Mouse (Mus musculus): ENCODE data around the gene Ankrd63. TPM values are rescaled to one million over a fixed set of nuclear protein-coding genes. Genes with fewer than 3 reads are reported as not detected.

Ankrd63 gene
- under 1 TPM in 1 of 2 experiments, not detected in 1; 0.06 TPM for total RNA-seq (2021)
- long read RNA-seq, experiment 1 = 0 reads
- long read RNA-seq, experiment 2 = 0 reads

DNA sequence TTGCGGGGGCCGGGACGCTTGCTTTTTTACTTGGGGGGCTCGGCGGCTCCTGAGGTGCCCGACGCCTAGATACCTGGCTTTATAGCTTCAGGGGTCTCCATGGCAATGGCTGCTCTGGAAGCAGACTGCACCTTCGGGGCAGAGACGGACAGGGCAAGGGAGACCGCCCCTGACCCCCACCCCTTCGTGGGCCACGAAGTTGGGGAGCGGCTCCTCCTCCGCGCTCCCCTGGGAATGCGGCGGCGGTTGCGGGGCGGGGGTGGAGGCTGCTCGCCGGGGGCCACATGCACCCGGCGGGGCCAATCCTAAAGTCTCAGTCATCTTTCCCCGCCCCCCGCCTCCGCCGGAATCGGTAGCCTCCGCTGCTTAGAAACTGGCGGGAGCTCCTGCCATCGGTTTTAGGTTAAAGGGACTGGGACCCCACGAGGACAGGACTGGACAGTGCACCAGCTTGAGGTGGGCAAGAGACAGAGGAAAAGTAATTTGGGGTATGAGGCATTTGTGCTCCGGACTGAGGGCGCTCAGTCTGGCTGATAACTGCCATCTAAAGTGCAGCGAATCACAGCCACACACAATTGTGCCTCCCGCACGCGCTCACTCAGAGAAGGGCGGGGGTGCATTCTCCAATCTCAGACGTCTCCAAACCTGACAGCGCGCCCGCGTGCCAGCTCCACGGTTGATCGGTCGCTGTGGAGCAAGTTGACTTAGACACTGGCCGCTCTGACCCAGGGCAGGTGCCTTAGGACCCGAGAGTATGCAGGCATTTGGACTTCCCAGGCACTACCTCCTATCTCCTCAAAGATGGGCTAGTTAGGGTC, at the start of gene Ankrd63:
Gene Ankrd63 (minus strand): TSS at position 51 of the 818 bp plus-strand sequence.
- H3K4me3 ChIP-seq = peak within 1 kb of the TSS; percentile 78
- no peak within 1 kb of the TSS for H3K27ac ChIP-seq
- no peak for DNase-seq
- intact Hi-C loops (cut with DNase I) = loop anchor here (1.0 kb wide), 1 partner anchor 179 kb away; no protein-coding TSS in a partner anchor
- TF ChIP-seq CTCF (IDR thresholded peaks at IDR 0.05) = no peak

DNA sequence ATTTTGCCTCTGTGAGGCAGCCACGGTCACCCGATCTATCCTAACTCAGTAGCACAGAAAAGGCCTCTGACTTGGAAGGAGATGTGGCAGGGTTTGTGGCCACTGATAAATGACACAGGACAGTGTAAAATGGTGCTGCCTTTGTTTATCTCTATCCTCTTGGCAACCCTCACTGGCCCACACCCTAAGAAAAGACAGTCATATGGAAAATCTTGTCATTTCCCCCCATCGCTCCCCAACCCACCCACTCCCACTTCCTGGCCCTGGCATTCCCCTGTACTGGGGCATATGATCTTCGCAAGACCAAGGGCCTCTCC, 49.0 kb upstream of the Ankrd63 start:
- H3K27ac ChIP-seq = no peak overlapping the region
- no peak for DNase-seq

DNA sequence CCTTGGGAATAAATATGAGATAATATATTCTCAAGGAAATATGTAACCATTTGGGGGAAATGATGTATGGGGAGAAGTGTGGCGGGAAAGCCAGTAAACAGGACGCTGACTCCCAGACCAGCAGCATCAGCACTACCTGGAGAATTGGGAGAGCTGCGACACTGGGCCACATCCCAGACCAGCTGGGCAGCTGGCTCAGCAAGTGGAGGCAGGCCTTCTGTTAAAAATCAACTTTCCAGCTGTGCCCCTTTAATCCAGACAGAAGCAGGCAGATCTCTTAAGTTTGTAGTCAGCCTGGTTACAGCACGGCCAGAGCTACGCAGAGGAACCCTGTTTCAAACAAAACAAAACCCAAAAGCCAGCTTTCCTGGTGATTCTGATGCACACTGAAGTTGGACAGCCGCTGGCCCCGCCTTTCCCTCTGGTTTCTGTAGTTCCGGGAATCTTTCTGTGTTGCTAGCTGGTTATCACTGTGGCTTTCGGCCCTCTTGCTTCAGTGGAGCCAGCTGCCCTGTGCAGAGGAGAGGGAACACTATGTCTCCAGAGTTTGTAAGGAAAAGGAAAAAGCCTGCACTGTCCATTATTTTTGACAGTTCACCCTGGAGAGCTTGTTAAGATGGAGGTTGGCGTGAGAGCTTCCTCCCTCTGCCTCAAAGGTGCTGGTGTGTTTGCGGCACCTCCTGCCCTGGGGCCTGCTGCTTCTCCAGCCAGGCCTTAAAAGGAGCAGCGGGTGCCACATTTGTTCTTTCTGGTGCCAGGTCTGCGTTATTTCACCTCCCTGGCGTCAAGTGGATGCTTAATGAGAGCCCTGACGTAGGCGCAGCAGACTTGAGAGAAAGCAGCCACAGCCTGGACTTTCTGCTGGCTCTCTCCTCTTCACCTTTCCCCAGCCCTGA, 48.4 kb upstream of the Ankrd63 start:
- Histone ChIP-seq H3K27ac (no peak overlapping the region), H3K4me3 (no peak overlapping the region)
- no peak for TF ChIP-seq CTCF (IDR thresholded peaks at IDR 0.05)
- intact Hi-C loops (cut with DNase I) = no loop called here
- no peak for DNase-seq

More for the DNA sequence above, 49.0 kb upstream of the Ankrd63 start:
- TF ChIP-seq CTCF (IDR thresholded peaks at IDR 0.05) = no peak
- H3K4me3 ChIP-seq = no peak overlapping the region
- intact Hi-C loops (cut with DNase I) = no loop called here

DNA sequence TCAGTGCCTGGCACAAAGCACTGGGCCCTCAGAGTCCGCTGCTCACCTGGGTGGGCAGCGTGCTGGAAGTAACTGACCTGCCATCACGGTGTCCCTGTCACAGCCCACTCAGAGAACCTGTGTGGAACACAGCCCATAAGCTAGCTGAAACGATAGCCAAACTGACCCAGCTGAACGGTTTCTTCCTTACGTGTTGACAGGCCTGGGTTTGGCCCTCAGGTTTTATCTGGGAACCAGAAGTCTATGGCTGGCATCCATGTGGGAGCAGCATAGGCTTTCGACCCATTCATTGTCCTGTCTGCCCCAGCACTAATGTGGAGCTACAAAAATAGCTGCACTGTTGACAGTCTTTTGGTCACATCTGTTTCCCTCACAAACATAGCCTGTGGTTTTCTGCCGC, 46.7 kb upstream of the Ankrd63 start:
- no peak for DNase-seq
- no peak overlapping the region for H3K4me3 ChIP-seq

DNA sequence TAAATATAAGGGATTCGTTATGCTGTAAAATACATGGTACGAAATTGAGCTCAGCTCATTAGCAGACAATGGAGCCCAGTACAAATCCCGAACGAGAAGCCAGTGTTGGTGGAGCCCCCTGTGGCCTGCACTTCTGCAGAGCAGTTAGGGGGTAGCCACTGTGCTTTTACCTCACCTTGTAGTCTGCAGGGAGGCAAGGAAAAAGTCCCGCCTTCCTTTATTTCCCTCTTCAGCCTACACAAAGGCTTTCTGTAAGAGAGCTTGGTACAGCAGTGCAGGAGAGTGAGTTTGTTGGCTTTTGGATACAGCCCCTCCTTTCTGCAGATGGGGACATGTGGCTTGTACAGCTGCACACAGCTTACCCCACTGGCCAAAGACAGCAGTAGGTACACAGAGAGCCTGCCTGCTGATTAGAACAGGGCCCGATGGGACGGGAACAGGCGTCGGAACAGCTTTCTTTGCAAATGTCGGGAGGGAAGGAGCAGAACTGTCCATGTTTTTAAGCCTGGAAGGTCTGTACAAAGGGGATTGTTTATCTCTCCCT, 45.6 kb upstream of the Ankrd63 start:
- TF ChIP-seq CTCF (IDR thresholded peaks at IDR 0.05) = no peak
- Histone ChIP-seq H3K27ac (no peak overlapping the region), H3K4me3 (no peak overlapping the region)
- DNase-seq = no peak
- intact Hi-C loops (cut with DNase I) = loop anchor here (10.0 kb wide), 2 partner anchors 205 to 435 kb away; partner anchors contain the start of gene Bmf

More for the DNA sequence above, 46.7 kb upstream of the Ankrd63 start:
- intact Hi-C loops (cut with DNase I) = no loop called here
- H3K27ac ChIP-seq = no peak overlapping the region
- no peak for TF ChIP-seq CTCF (IDR thresholded peaks at IDR 0.05)

DNA sequence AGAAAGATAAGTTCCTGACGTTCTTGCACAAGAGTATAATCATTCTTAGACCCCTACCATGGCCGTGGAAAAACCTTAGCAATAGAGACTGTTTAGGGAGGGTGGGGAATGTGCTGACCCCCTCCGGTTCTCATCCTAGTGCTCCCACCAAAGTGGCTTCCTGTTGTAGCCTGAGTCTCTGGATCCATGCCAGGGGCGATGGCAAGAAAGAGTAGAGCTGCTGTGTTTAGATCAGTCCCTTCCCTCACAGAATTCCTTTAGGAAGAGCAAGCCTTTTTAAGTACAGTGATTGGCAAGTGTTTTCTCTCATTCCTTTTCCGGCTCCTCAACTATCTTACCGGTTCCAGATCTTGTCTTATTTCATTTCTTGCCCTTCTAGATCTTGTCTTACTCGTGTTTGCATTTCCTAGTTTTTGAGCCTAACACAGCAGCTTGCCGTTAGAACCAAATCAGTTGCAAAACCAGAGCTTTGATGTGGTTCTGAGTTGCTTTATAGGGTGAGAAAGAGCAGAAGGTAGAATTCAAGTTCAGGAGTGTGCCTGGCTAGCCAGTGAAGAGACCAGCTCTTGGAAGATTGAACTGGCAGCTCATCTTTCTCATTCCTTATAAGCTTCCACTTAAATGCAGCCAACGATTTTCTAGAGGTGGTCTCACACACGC, 43.7 kb upstream of the Ankrd63 start:
- peak overlapping the region; percentile 94 for H3K4me3 ChIP-seq
- no peak for TF ChIP-seq CTCF (IDR thresholded peaks at IDR 0.05)
- DNase-seq = peak; percentile 48
- intact Hi-C loops (cut with DNase I) = loop anchor here (10.0 kb wide), 2 partner anchors 203 to 437 kb away; partner anchors contain the start of gene Bmf
- H3K27ac ChIP-seq = no peak overlapping the region

DNA sequence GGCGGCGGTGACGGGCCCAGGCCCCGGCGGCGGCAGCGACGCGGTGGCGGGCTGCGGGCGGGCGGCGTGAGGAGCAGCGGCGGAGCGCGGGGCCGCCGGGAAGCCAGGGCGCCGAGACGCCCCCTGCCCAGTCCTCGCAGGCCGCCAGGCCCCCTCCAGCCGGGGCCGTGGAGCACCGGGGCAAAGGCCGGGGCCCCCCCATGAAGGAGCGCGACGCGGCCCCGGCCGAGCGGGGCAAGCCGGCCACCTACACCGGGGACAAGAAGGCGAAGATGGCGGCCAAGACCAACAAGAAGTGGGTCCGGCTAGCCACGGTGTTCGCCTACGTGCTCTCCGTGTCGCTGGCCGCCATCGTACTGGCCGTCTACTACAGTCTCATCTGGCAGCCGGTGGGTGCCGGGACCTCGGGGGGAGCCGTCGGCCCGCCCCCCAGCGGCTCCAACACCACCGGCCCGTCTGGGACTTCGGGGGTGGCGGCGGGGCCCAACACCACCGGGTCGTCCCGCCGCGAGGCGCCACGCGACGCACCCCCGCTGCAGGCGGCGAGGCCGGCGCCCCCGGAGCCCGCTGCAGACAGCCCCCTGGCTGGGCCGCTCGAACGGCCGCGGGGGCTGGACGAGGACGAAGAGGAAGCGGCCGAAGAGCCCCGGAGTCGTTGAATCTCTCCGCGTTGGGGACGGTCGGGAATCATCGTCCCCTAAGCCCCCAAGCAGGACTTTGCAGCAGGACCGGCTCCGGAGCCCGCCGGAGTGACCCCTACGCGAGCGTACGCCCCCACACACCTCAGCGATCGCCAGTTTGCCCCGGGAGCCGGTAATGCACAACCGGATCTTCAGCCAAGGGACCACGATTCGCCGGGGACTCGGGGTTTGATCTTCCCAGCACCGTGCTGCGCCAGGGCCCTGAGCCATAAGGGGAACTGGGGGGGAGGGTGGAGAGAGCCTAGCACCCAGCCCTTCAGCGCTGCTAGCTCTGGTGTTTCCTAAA, 42.4 kb upstream of the Ankrd63 start:
- intact Hi-C loops (cut with DNase I) = loop anchor here (1.0 to 10.0 kb wide), 3 partner anchors 15 to 439 kb away; partner anchors contain the start of gene Bmf
- peak; percentile 52 for DNase-seq
- TF ChIP-seq CTCF (IDR thresholded peaks at IDR 0.05) = no peak
- Histone ChIP-seq H3K27ac (peak overlapping the region; percentile 83), H3K4me3 (peak overlapping the region; percentile 94)

DNA sequence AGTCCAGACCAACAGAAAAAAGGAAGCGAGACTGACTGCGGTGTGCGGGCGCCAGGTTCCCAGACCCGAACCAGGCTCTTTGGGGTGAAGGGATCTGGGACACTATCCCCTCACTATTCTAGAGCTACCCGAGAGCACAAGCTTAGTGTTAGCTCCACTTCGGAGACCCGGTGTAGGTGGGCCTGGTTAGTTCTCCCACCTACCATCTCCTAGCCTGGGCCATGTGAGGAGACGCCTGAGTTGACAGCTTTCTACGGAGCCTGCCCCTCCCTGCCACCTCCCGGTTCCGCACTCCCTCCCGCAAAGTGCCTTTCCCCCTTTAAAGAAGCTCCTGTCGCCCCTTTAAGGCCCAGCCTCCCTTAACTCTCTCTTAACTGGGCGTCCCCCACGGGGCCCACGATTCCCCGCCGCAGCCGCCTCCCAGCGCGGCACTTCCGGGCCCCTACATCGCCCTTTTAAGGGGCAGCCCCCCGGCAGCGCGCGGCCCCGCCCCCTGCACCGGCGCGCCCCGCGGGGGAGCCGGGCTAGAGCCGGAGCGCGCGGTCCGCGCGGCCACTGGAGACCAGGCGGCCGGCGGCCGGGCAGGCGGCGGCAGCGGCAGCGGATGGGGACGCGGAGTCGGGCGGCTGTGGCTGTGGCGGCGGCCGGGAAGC, 41.6 kb upstream of the Ankrd63 start, which contains the start of gene Inafm2:
Gene Inafm2 (plus strand): TSS at position 527 of the 653 bp plus-strand sequence.
- peak; percentile 96 for DNase-seq
- Histone ChIP-seq H3K27ac (peak within 1 kb of the TSS; percentile 83), H3K4me3 (peak within 1 kb of the TSS; percentile 94)
- TF ChIP-seq CTCF (IDR thresholded peaks at IDR 0.05) = no peak
- intact Hi-C loops (cut with DNase I) = loop anchor here (10.0 kb wide), 2 partner anchors 201 to 439 kb away; partner anchors contain the start of gene Bmf

DNA sequence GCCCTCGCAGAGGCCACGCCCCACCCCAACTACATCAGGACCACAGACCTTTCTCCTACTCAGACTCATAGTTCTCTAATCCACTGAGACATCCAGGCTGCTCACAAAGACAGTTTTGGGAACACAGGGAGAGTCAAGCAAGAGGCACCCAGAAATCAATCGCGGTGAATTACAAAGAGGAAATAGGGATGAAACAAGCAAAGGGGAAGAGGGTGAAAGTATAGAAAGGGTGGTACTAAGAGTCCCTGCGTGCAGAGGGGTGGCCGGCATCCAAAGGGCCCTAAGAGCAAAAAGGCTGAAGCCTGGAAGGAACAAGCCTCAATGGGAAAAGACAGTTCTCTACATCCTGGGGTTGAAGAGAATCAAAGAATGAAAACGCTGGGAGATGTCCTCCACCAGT, 40.9 kb upstream of the Ankrd63 start:
- DNase-seq = no peak
- intact Hi-C loops (cut with DNase I) = loop anchor here (5.0 to 10.0 kb wide), 3 partner anchors 38 to 440 kb away; partner anchors contain the start of gene Bmf
- Histone ChIP-seq H3K27ac (peak overlapping the region; percentile 77; the same call in 1 of the 2 replicates), H3K4me3 (peak overlapping the region; percentile 94)
- TF ChIP-seq CTCF (IDR thresholded peaks at IDR 0.05) = no peak

DNA sequence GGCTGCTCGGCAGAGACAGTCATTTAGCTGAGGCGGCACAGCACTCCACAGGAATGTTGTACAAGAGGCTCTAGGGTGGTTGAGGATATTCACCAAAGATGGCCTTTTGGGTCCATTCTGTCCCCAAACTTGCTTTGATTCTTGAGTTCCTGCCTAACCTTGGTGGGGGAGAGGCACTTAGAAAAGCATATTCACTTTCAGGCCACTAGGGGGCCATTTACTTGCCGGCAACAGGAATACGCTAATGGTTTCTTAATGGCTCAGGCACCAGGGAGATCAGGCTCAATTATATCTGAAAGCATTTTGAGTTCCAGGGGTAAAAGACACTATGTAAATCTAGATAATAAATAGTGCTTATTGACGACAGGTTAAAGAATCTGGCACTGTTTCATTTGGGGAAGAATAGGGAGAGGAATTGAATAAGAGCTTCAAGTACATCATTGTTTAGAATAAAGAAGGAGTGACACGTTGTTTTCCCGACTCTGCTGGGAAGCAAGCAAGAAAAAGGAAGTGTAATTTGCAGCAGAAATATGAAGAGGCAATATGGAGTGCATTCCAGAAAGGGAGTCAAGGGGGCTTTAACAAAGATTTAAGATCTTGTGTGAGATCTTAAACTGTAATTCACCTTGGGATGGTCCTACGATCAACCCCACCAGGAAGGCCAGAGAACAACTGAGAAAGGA, 39.6 kb upstream of the Ankrd63 start:
- intact Hi-C loops (cut with DNase I) = loop anchor here (1.0 to 10.0 kb wide), 4 partner anchors 19 to 441 kb away; partner anchors contain the start of genes Bmf and Ccdc9b
- DNase-seq = no peak
- H3K27ac ChIP-seq = no peak overlapping the region
- peak; percentile 90 for TF ChIP-seq CTCF (IDR thresholded peaks at IDR 0.05)
- no peak overlapping the region for H3K4me3 ChIP-seq
